Mouse (Mus musculus): ENCODE measurements around the gene Fbxo42. TPM values are rescaled to one million over a fixed set of nuclear protein-coding genes. Genes with fewer than 3 reads are reported as not detected.

Fbxo42 gene
- polyA plus RNA-seq, 1 experiment from 2014 or later = 10.3 TPM

GRCm38 (mm10) chr4:141222752-141223151 lies 75.0 kb downstream of the Fbxo42 start:
- H3K4me2 ChIP-seq = no peak overlapping the region
- no peak overlapping the region for H3K27ac ChIP-seq
- 88% methylated on average over 5 of the region's 5 CpGs for WGBS
- no peak overlapping the region for H3K4me3 ChIP-seq
- H3K4me1 ChIP-seq (replicated peaks) = no peaks in the 10 kb centered on the region
- H3K9me3 ChIP-seq (replicated peaks) = no peaks in the 10 kb centered on the region
- no peaks in the 10 kb centered on the region for H3K36me3 ChIP-seq
- ATAC-seq (replicated peaks; ENCODE audit: insufficient number of reproducible peaks, insufficient read depth, low FRiP score, low read depth) = no peak
- no peaks in the 10 kb centered on the region for H3K27me3 ChIP-seq
- H3K9ac ChIP-seq = no peak overlapping the region

- Histone ChIP-seq H3K4me3 (no peak overlapping the region), H3K36me3 (no peaks in the 10 kb centered on the region), H3K4me1 (replicated peaks) (0 out of 2 replicates have a peak, but pooled peaks cover 5% of the 10 kb centered on the region), H3K27me3 (peaks cover 8% of the 10 kb centered on the region), H3K4me2 (no peak overlapping the region), H3K9me3 (replicated peaks) (no peaks in the 10 kb centered on the region), H3K9ac (no peak overlapping the region), H3K27ac (no peak overlapping the region)
- 80% methylated on average over 7 of the region's 7 CpGs for WGBS
- no peak for ATAC-seq (replicated peaks; ENCODE audit: insufficient number of reproducible peaks, insufficient read depth, low FRiP score, low read depth)
Observed at GRCm38 (mm10) chr4:141228687-141229086, 81.0 kb downstream of the Fbxo42 start.

GRCm38 (mm10) chr4:141233196-141233595 lies 85.5 kb downstream of the Fbxo42 start:
- 0 out of 2 replicates have a peak, but pooled peaks cover 5% of the 10 kb centered on the region for H3K4me1 ChIP-seq (replicated peaks)
- H3K9ac ChIP-seq = no peak overlapping the region
- ATAC-seq (replicated peaks; ENCODE audit: insufficient number of reproducible peaks, insufficient read depth, low FRiP score, low read depth) = no peak
- H3K27ac ChIP-seq = no peak overlapping the region
- peaks cover 27% of the 10 kb centered on the region for H3K27me3 ChIP-seq
- H3K36me3 ChIP-seq = no peaks in the 10 kb centered on the region
- no peak overlapping the region for H3K4me2 ChIP-seq
- H3K4me3 ChIP-seq = no peak overlapping the region
- 75% methylated on average over 4 of the region's 4 CpGs for WGBS
- no peaks in the 10 kb centered on the region for H3K9me3 ChIP-seq (replicated peaks)

GRCm38 (mm10) chr4:141235537-141236111 lies 87.9 kb downstream of the Fbxo42 start:
- peaks cover 48% of the 10 kb centered on the region for H3K27me3 ChIP-seq

GRCm38 (mm10) chr4:141236856-141237255 lies 89.1 kb downstream of the Fbxo42 start:
- WGBS = 72% methylated on average over 3 of the region's 3 CpGs

More at GRCm38 (mm10) chr4:141235537-141236111, 87.9 kb downstream of the Fbxo42 start:
- Histone ChIP-seq H3K36me3 (no peaks in the 10 kb centered on the region), H3K4me2 (no peak overlapping the region), H3K27ac (no peak overlapping the region), H3K9me3 (replicated peaks) (no peaks in the 10 kb centered on the region), H3K4me3 (no peak overlapping the region), H3K4me1 (replicated peaks) (peaks cover 22% of the 10 kb centered on the region), H3K9ac (no peak overlapping the region)
- 58% methylated on average over 6 of the region's 6 CpGs for WGBS
- ATAC-seq (replicated peaks; ENCODE audit: insufficient number of reproducible peaks, insufficient read depth, low FRiP score, low read depth) = no peak

GRCm38 (mm10) chr4:141238492-141239387 lies 91.0 kb downstream of the Fbxo42 start:
- Histone ChIP-seq H3K9me3 (replicated peaks) (no peaks in the 10 kb centered on the region), H3K36me3 (no peaks in the 10 kb centered on the region), H3K4me1 (replicated peaks) (peaks cover 41% of the 10 kb centered on the region), H3K27ac (no peak overlapping the region), H3K4me2 (peak overlapping the region; percentile 80), H3K4me3 (peak overlapping the region; percentile 45), H3K9ac (peak overlapping the region; percentile 34), H3K27me3 (peaks cover 71% of the 10 kb centered on the region)
- ATAC-seq (replicated peaks; ENCODE audit: insufficient number of reproducible peaks, insufficient read depth, low FRiP score, low read depth) = no peak
- 7% methylated on average over 20 of the region's 20 CpGs for WGBS

More at GRCm38 (mm10) chr4:141236856-141237255, 89.1 kb downstream of the Fbxo42 start:
- H3K36me3 ChIP-seq = no peaks in the 10 kb centered on the region
- H3K9me3 ChIP-seq (replicated peaks) = no peaks in the 10 kb centered on the region
- peaks cover 29% of the 10 kb centered on the region for H3K4me1 ChIP-seq (replicated peaks)
- peaks cover 60% of the 10 kb centered on the region for H3K27me3 ChIP-seq
- H3K4me3 ChIP-seq = no peak overlapping the region
- H3K27ac ChIP-seq = no peak overlapping the region
- H3K4me2 ChIP-seq = no peak overlapping the region
- H3K9ac ChIP-seq = no peak overlapping the region
- ATAC-seq (replicated peaks; ENCODE audit: insufficient number of reproducible peaks, insufficient read depth, low FRiP score, low read depth) = no peak

- Histone ChIP-seq H3K4me3 (peak within 1 kb of the TSS; percentile 45), H3K36me3 (no peaks in the 10 kb centered on the region), H3K4me1 (replicated peaks) (peaks cover 43% of the 10 kb centered on the region), H3K4me2 (peak within 1 kb of the TSS; percentile 80), H3K27ac (peak within 1 kb of the TSS; percentile 42), H3K9me3 (replicated peaks) (no peaks in the 10 kb centered on the region), H3K27me3 (peaks cover 79% of the 10 kb centered on the region), H3K9ac (peak within 1 kb of the TSS; percentile 34)
- WGBS = 1% methylated on average over 31 of the region's 31 CpGs
- ATAC-seq (replicated peaks; ENCODE audit: insufficient number of reproducible peaks, insufficient read depth, low FRiP score, low read depth) = peak; percentile 93
Observed at GRCm38 (mm10) chr4:141239388-141240125, 91.8 kb downstream of the Fbxo42 start, which contains the start of gene Arhgef19. TSS of gene Arhgef19 (plus strand) at chr4:141239499.

GRCm38 (mm10) chr4:141240617-141241016 lies 92.9 kb downstream of the Fbxo42 start:
- Histone ChIP-seq H3K36me3 (no peaks in the 10 kb centered on the region), H3K4me1 (replicated peaks) (peaks cover 52% of the 10 kb centered on the region), H3K4me2 (peak overlapping the region; percentile 80), H3K9ac (0 out of 2 replicates have a peak overlapping the region, but pooled peaks have one; percentile 3), H3K27me3 (peaks cover 81% of the 10 kb centered on the region), H3K27ac (no peak overlapping the region), H3K9me3 (replicated peaks) (no peaks in the 10 kb centered on the region), H3K4me3 (peak overlapping the region; percentile 15; the same call in 1 of the 2 replicates)
- 6% methylated on average over 14 of the region's 14 CpGs for WGBS
- no peak for ATAC-seq (replicated peaks; ENCODE audit: insufficient number of reproducible peaks, insufficient read depth, low FRiP score, low read depth)

- 33% methylated on average over 15 of the region's 15 CpGs for WGBS
- no peaks in the 10 kb centered on the region for H3K36me3 ChIP-seq
- H3K27me3 ChIP-seq = peaks cover 83% of the 10 kb centered on the region
- H3K4me2 ChIP-seq = no peak overlapping the region
- no peak overlapping the region for H3K27ac ChIP-seq
- peaks cover 64% of the 10 kb centered on the region for H3K4me1 ChIP-seq (replicated peaks)
- no peaks in the 10 kb centered on the region for H3K9me3 ChIP-seq (replicated peaks)
- no peak for ATAC-seq (replicated peaks; ENCODE audit: insufficient number of reproducible peaks, insufficient read depth, low FRiP score, low read depth)
- H3K9ac ChIP-seq = no peak overlapping the region
- H3K4me3 ChIP-seq = no peak overlapping the region
Observed at GRCm38 (mm10) chr4:141241861-141242260, 94.1 kb downstream of the Fbxo42 start.

- no peak for ATAC-seq (replicated peaks; ENCODE audit: insufficient number of reproducible peaks, insufficient read depth, low FRiP score, low read depth)
- Histone ChIP-seq H3K36me3 (no peaks in the 10 kb centered on the region), H3K4me3 (peak overlapping the region; percentile 4; the same call in 1 of the 2 replicates), H3K27me3 (peaks cover 86% of the 10 kb centered on the region), H3K4me1 (replicated peaks) (peaks cover 73% of the 10 kb centered on the region), H3K9ac (no peak overlapping the region), H3K4me2 (peak overlapping the region; percentile 17; the same call in 1 of the 2 replicates), H3K27ac (no peak overlapping the region; the same call in 1 of the 2 replicates), H3K9me3 (replicated peaks) (no peaks in the 10 kb centered on the region)
- 14% methylated on average over 11 of the region's 11 CpGs for whole genome bisulfite sequencing
Observed at GRCm38 (mm10) chr4:141242651-141243241, 95.0 kb downstream of the Fbxo42 start.

Data from heart, embryonic 15.5 days (tissue).